14 mouse cellular contexts compared by ENCODE assay signal in the genomic region with DNA sequence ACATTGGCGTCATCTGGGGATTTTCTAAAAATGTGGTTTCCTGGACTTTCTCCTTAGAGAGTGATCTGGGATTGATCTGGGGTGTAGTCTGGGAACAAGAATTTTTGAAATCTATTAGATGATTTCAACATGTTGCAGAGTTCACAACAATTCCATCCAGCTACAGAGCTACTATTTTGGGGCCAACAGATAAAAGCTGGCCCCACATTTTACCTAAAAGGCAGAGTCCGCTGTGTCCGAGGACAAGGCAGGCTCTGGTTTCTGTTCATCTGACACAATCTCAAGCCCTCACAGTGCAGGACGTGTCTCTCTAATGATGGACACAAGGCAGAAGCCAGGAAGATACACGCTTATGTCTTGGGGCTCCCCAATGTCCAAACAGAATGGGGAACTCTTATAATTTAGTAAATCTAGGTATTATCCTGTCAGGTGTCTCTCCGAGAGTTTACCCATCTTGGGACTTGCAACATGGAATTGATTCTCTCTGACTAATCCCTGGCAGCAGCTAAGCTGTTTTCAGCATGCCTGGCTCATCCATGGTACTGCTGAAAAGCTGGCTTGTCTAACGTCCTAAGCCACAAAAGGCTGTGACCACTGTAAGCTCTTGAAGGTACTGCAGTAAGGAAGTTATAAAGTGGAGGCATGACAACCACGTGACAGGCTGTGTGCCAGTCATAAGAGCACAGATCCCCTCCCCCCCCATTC. TPM values are rescaled to one million over a fixed set of nuclear protein-coding genes. Genes with fewer than 3 reads are reported as not detected.
DNase-seq lines count a peak whose midpoint lies in the region; ATAC-seq lines count a peak whose summit lies in the region.
"Had no signal": no experiment of that assay in that cellular context is flagged by ENCODE, and none has a peak within 500 bp of the region (broad histone marks: within the 10 kb centered on the region; RNA-seq: fewer than 3 reads in every experiment).

No protein-coding gene starts in this region.

- H3K4me3 ChIP-seq in embryonic facial prominence, embryonic 14.5 days (ENCODE audit: low read depth, low read length): no peak overlapping the region
- H3K4me3 ChIP-seq in embryonic facial prominence, embryonic 10.5 days: no peak overlapping the region
- H3K4me3 ChIP-seq in heart, embryonic 14.5 days (ENCODE audit: control insufficient read depth in 1 of 2, insufficient read depth in 1 of 2, low read depth in 1 of 2, low read length in 2 of 2): no peak overlapping the region
- no peak overlapping the region for H3K4me3 ChIP-seq in macrophage (ENCODE audit: inconsistent target)
- H3K4me3 ChIP-seq: embryonic facial prominence, embryonic 12.5 days; hindbrain, embryonic 10.5 days; midbrain, embryonic 10.5 days had no signal

- 69% methylated on average over 8 of the region's 8 CpGs for WGBS in embryonic facial prominence, embryonic 14.5 days
- WGBS in embryonic facial prominence, embryonic 10.5 days: 84% methylated on average over 8 of the region's 8 CpGs
- WGBS in heart, embryonic 14.5 days: 26% methylated on average over 8 of the region's 8 CpGs
- 67% methylated on average over 8 of the region's 8 CpGs for WGBS in macrophage (ENCODE audit: missing documents)

- no peak overlapping the region for H3K27ac ChIP-seq in embryonic facial prominence, embryonic 14.5 days (replicated peaks; ENCODE audit: low read depth, low read length)
- H3K27ac ChIP-seq in embryonic facial prominence, embryonic 10.5 days (replicated peaks): no peak overlapping the region
- no peak overlapping the region for H3K27ac ChIP-seq in heart, embryonic 14.5 days (replicated peaks in 1 of 2; ENCODE audit: control insufficient read depth in 1 of 2, insufficient read depth in 1 of 2, low read depth in 2 of 2, low read length in 2 of 2)
- peak overlapping the region; percentile 55 for H3K27ac ChIP-seq in macrophage
- H3K27ac ChIP-seq: embryonic facial prominence, embryonic 12.5 days; hindbrain, embryonic 10.5 days; midbrain, embryonic 10.5 days had no signal

- no peaks in the 10 kb centered on the region for H3K27me3 ChIP-seq in embryonic facial prominence, embryonic 14.5 days (replicated peaks; ENCODE audit: control insufficient read depth, insufficient read depth, low read length)
- no peaks in the 10 kb centered on the region for H3K27me3 ChIP-seq in embryonic facial prominence, embryonic 10.5 days (replicated peaks; ENCODE audit: low read depth, poor library complexity, severe bottlenecking)
- no peaks in the 10 kb centered on the region for H3K27me3 ChIP-seq in heart, embryonic 14.5 days (ENCODE audit: control insufficient read depth, insufficient read depth, low read length)
- H3K27me3 ChIP-seq: embryonic facial prominence, embryonic 12.5 days; Patski had no signal

- no peak overlapping the region for H3K9ac ChIP-seq in embryonic facial prominence, embryonic 14.5 days (ENCODE audit: low read depth, low read length)
- H3K9ac ChIP-seq in heart, embryonic 14.5 days (ENCODE audit: low read length): no peak overlapping the region
- H3K9ac ChIP-seq: embryonic facial prominence, embryonic 12.5 days; forebrain, postnatal 0 days had no signal

- peak; percentile 42 for DNase-seq in embryonic facial prominence, embryonic 14.5 days (ENCODE audit: low spot score)
- no peak for DNase-seq in embryonic facial prominence, embryonic 10.5 days (ENCODE audit: low spot score)
- DNase-seq in heart, adult 9 months (ENCODE audit: low spot score in 2 of 2): no peak
- DNase-seq in 3T3-L1 (ENCODE audit: low read depth, low spot score): peak; percentile 27
- DNase-seq in testis, postnatal 14 days (ENCODE audit: low spot score): no peak
- no peak for DNase-seq in natural killer cell, adult 2 months (ENCODE audit: low spot score in 2 of 2)
- DNase-seq: forebrain, postnatal 0 days; thymus, postnatal 4 days had no signal

- no peak overlapping the region for H3K4me2 ChIP-seq in embryonic facial prominence, embryonic 14.5 days (ENCODE audit: low read depth, low read length)
- H3K4me2 ChIP-seq in heart, embryonic 14.5 days (ENCODE audit: low read length): peak overlapping the region; percentile 39; the same call in 1 of the 2 replicates
- H3K4me2 ChIP-seq: embryonic facial prominence, embryonic 12.5 days had no signal

- ATAC-seq in embryonic facial prominence, embryonic 14.5 days (ENCODE audit: low read depth): no peak
- no peak for ATAC-seq in heart, embryonic 14.5 days (ENCODE audit: insufficient number of reproducible peaks, insufficient read depth, low FRiP score, low read depth)
- ATAC-seq: Patski had no signal

- H3K4me1 ChIP-seq in embryonic facial prominence, embryonic 14.5 days (ENCODE audit: control insufficient read depth, insufficient read depth, low read length): no peaks in the 10 kb centered on the region
- H3K4me1 ChIP-seq in embryonic facial prominence, embryonic 10.5 days: no peaks in the 10 kb centered on the region; the same call in 1 of the 2 replicates
- peaks cover 28 to 30% of the 10 kb centered on the region in 2 experiments for H3K4me1 ChIP-seq in heart, embryonic 14.5 days (ENCODE audit: control insufficient read depth in 2 of 2, insufficient read depth in 2 of 2, low read length in 2 of 2)
- H3K4me1 ChIP-seq: embryonic facial prominence, embryonic 12.5 days; hindbrain, embryonic 10.5 days; midbrain, embryonic 10.5 days had no signal

- peaks cover 4% of the 10 kb centered on the region; the same call in 1 of the 2 replicates for H3K36me3 ChIP-seq in embryonic facial prominence, embryonic 14.5 days (ENCODE audit: control insufficient read depth, insufficient read depth, low read length)
- peaks cover 8% of the 10 kb centered on the region; the same call in 1 of the 2 replicates for H3K36me3 ChIP-seq in embryonic facial prominence, embryonic 10.5 days (replicated peaks)
- peaks cover 12% of the 10 kb centered on the region for H3K36me3 ChIP-seq in heart, embryonic 14.5 days (ENCODE audit: control insufficient read depth, insufficient read depth, low read length)
- H3K36me3 ChIP-seq in macrophage (ENCODE audit: inconsistent target): peaks cover 13% of the 10 kb centered on the region

- peaks cover 80% of the 10 kb centered on the region for H3K79me2 ChIP-seq in macrophage (ENCODE audit: inconsistent target)

- H3K9me3 ChIP-seq in embryonic facial prominence, embryonic 14.5 days (ENCODE audit: control insufficient read depth, low read length): no peaks in the 10 kb centered on the region
- H3K9me3 ChIP-seq in embryonic facial prominence, embryonic 10.5 days: no peaks in the 10 kb centered on the region
- no peaks in the 10 kb centered on the region for H3K9me3 ChIP-seq in heart, embryonic 14.5 days (ENCODE audit: control insufficient read depth, low read length)
- H3K9me3 ChIP-seq: embryonic facial prominence, embryonic 12.5 days; hindbrain, embryonic 10.5 days; midbrain, embryonic 10.5 days had no signal

RNA-seq across cellular contexts. Expression of gene Eif2d, which starts 32.1 kb away (rescaled TPM):
- 53.5 and 59.4 TPM in 2 replicates for polyA plus RNA-seq in embryonic facial prominence, embryonic 14.5 days (2014; fragmentation: Nextera tagmentation; extraction: Ambion mirVana)
- 66.9 and 70.3 TPM in 2 replicates for polyA plus RNA-seq in embryonic facial prominence, embryonic 10.5 days (2016; fragmentation: Nextera tagmentation; extraction: Ambion mirVana)
- polyA plus RNA-seq in heart, embryonic 14.5 days (2014; fragmentation: Nextera tagmentation; extraction: Ambion mirVana): 49.6 and 50.2 TPM in 2 replicates
- 10 to 100 TPM in 25 of 26 experiments, 1 to 10 TPM in 1; 9.1 to 48.4 (median 30.4) TPM for total RNA-seq in macrophage (2018; cell fraction: chromatin; rRNA removed)
- total RNA-seq in macrophage (2018; cell fraction: cytosol; rRNA removed): 10 to 100 TPM; 14.9 to 26.3 (median 22.8) TPM
- 10 to 100 TPM in 25 of 26 experiments, 1 to 10 TPM in 1; 9.1 to 45.7 (median 23.0) TPM for total RNA-seq in macrophage (2018; cell fraction: nucleus; rRNA removed)
- 15.6 to 17.9 TPM (median 17.7 TPM) in 3 replicates for polyA plus RNA-seq in macrophage (2018)

RNA-seq across cellular contexts. Expression of gene Dyrk3, which starts 47.0 kb away (rescaled TPM):
- 3.1 and 4.3 TPM in 2 replicates for polyA plus RNA-seq in embryonic facial prominence, embryonic 14.5 days (2014; fragmentation: Nextera tagmentation; extraction: Ambion mirVana)
- polyA plus RNA-seq in embryonic facial prominence, embryonic 10.5 days (2016; fragmentation: Nextera tagmentation; extraction: Ambion mirVana): 8.7 and 9.7 TPM in 2 replicates
- polyA plus RNA-seq in heart, embryonic 14.5 days (2014; fragmentation: Nextera tagmentation; extraction: Ambion mirVana): 1.5 and 1.7 TPM in 2 replicates
- 1 to 10 TPM in 1 of 26 experiments, under 1 TPM in 10, not detected in 15; 0.21 to 1.1 (median 0.33) TPM for total RNA-seq in macrophage (2018; cell fraction: chromatin; rRNA removed)
- 1 to 10 TPM in 1 of 26 experiments, under 1 TPM in 25; 0.20 to 1.0 (median 0.42) TPM for total RNA-seq in macrophage (2018; cell fraction: cytosol; rRNA removed)
- 1 to 10 TPM in 3 of 26 experiments, under 1 TPM in 20, not detected in 3; 0.16 to 1.3 (median 0.37) TPM for total RNA-seq in macrophage (2018; cell fraction: nucleus; rRNA removed)
- polyA plus RNA-seq in macrophage (2018): 0.30 to 0.75 TPM (median 0.67 TPM) in 3 replicates

RNA-seq across cellular contexts. Expression of gene Rassf5, which starts 60.0 kb away (rescaled TPM):
- polyA plus RNA-seq in embryonic facial prominence, embryonic 14.5 days (2014; fragmentation: Nextera tagmentation; extraction: Ambion mirVana): 3.1 and 4.0 TPM in 2 replicates
- polyA plus RNA-seq in embryonic facial prominence, embryonic 10.5 days (2016; fragmentation: Nextera tagmentation; extraction: Ambion mirVana): 1.2 and 1.3 TPM in 2 replicates
- polyA plus RNA-seq in heart, embryonic 14.5 days (2014; fragmentation: Nextera tagmentation; extraction: Ambion mirVana): 10.7 and 19.3 TPM in 2 replicates
- total RNA-seq in macrophage (2018; cell fraction: chromatin; rRNA removed): 10 to 100 TPM in 25 of 26 experiments, 1 to 10 TPM in 1; 8.9 to 37.5 (median 19.6) TPM
- total RNA-seq in macrophage (2018; cell fraction: cytosol; rRNA removed): 10 to 100 TPM; 20.0 to 56.2 (median 35.3) TPM
- total RNA-seq in macrophage (2018; cell fraction: nucleus; rRNA removed): 10 to 100 TPM; 14.7 to 47.2 (median 30.6) TPM
- 28.9 to 47.9 TPM (median 35.4 TPM) in 3 replicates for polyA plus RNA-seq in macrophage (2018)

Comparison
In these comparisons a context has a peak if more than half of its experiments do, and no peak if none do; other contexts are left out.
1. DNase-seq: peak in embryonic facial prominence, embryonic 14.5 days (single experiment) and 3T3-L1 (single experiment); none in embryonic facial prominence, embryonic 10.5 days (single experiment), heart, adult 9 months (0 of 2), testis, postnatal 14 days (single experiment) and natural killer cell, adult 2 months (0 of 2).